Mouse (Mus musculus) adipocyte (in vitro differentiated cells): Measurements from ENCODE around the gene Cd163l1.

Experiments used
- DNase-seq: peaks from one replicate; pipeline ENCODE4 v3.0.0-alpha.2; 2016; ENCODE audit warnings: low spot score

Gene Cd163l1

GRCm38 (mm10) chr7:140220375-140220774, 2.3 kb downstream of the Cd163l1 start:
- no peak for DNase-seq

DNA sequence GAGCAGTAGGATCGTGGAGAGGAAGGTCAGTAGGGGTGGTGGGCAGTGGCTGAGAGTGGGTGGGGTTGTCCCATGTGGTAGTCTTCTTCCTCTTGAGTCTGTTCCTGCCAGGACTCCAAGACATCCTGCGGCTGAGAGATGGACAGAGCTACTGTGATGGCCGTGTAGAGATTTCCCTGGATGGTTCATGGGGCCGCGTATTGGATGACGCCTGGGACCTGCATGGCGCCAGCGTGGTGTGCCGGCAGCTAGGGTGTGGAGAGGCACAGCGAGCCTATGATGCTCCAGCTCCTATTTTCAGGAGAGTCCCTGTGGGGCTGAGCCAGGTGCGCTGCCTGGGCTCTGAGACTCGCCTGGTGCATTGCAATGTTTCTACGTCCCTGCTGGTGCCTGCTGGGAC, 6.1 kb downstream of the Cd163l1 start:
- DNase-seq, result no peak

DNA sequence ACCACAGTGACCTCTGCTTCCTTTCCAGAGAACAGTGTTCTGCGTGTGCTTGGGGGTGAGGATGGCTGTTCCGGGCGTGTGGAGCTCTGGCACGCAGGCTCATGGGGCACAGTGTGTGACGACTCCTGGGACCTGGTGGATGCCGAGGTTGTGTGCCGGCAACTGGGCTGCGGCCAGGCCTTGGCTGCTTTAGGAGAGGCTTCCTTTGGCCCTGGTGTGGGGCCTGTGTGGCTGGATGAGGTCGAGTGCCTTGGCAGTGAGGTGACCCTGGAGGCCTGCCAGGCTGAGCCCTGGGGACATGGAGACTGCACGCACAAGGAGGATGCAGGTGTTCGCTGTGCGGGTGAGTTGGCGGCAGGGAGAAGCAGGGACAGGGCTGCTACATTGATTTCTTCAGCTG, 10.4 kb downstream of the Cd163l1 start:
- DNase-seq, result no peak

DNA sequence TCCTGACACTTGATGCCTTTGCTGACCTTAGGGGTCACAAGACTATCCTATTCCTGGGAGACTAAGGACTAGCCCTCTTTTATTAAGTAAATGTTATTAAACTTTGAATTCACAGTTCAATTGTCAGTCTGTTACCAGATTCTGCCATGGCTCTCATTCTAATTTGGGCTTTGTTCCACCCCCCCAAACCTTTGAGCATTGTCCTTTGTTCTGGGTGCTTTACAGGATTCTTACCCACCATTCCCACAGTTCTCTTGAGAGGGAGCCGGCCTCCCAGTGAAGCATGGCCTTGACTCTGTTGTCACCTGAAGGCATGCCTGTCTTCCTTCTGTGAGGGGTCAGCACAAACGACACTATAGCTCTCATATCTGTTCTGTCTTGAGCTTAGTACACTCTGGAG, 13.0 kb downstream of the Cd163l1 start:
- DNase-seq, result no peak

DNA sequence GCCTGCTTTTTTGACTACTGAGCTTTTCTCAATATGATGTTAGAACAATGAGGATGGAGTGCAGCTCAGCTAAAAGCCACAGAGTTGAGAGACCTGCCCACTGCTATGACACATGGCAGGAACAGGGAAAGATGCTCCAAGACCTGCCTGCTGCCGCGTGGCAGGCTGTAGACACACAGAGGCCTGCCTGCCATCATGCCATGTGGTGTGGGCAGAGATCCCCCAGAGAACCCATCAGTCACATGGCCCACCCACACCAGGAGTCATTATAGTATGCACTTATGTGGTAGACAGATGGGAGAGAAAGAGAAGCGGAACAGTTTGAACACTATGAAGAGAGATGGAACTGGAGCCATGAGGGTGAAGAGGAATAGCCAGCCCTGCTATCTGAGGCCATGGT, 15.6 kb downstream of the Cd163l1 start:
- DNase-seq, result no peak

DNA sequence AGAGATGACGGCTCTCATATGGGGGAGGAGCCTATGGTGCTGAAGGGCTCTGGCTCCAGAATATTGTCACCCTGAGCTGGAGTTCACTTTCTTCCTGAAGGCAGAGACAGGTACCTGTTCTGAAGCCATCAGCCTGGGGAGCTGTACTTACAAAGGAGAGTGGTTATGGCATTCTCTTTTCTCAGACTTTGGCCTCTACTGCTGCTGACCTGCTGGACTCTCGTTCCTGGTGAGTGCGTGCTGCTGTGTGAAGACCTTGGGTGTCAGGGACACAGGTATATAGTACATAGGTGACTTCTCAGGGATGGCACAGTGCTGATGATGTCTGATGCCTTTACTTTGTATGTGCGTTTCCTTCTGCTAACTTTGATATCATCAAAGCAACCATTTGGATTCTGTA, 29.1 kb downstream of the Cd163l1 start, which contains the start of gene 5830411N06Rik:
5830411N06Rik (plus strand) TSS at position 69 of the 400 bp plus-strand sequence.
- no peak for DNase-seq

GRCm38 (mm10) chr7:140253780-140254299, 35.8 kb downstream of the Cd163l1 start:
- DNase-seq, result no peak
